Mouse (Mus musculus) large intestine, adult 2 months (tissue): ENCODE data around the gene Ephx1. TPM values are rescaled to one million over a fixed set of nuclear protein-coding genes. Genes with fewer than 3 reads are reported as not detected.

ENCODE experiments used
- DNase-seq: peaks from one replicate; pipeline ENCODE4 v3.0.0-alpha.2; 2012; ENCODE audit warnings: low read depth, low spot score
- WGBS: fragments of 180-500 bp; shearing (Covaris S2); methylation state at CpG from one replicate; pipeline ENCODE4 v1.1.7; 2018; 5-methylcytosine and 5-hydroxymethylcytosine counted together
- polyA plus RNA-seq: library from polyadenylated mRNA; depleted of rRNA; stranded (reverse); fragments of >200 nt; gene quantifications from 2 replicates; pipeline ENCODE4 v1.2.3, GENCODE M21; 2012

The Ephx1 gene
- polyA plus RNA-seq, 1 experiment: 15.5 TPM

GRCm38 (mm10) chr1:180979484-180980251 is 41.0 kb downstream of the Ephx1 start:
- 69% methylated on average over 24 of the region's 24 CpGs for WGBS

GRCm38 (mm10) chr1:180976110-180976679 is 44.5 kb downstream of the Ephx1 start:
- no peak for DNase-seq
- 49% methylated on average over 4 of the region's 4 CpGs for WGBS

More at GRCm38 (mm10) chr1:180979484-180980251, 41.0 kb downstream of the Ephx1 start:
- DNase-seq: no peak

GRCm38 (mm10) chr1:180974126-180974746 is 46.5 kb downstream of the Ephx1 start:
- no peak for DNase-seq
- WGBS: 65% methylated on average over 14 of the region's 14 CpGs

- 91% methylated on average over 11 of the region's 11 CpGs for WGBS
Observed at GRCm38 (mm10) chr1:180972941-180973340, 47.8 kb downstream of the Ephx1 start.

GRCm38 (mm10) chr1:180967261-180967660 is 53.4 kb downstream of the Ephx1 start:
- WGBS: 72% methylated on average over 7 of the region's 7 CpGs
- DNase-seq: no peak

More at GRCm38 (mm10) chr1:180972941-180973340, 47.8 kb downstream of the Ephx1 start:
- no peak for DNase-seq

GRCm38 (mm10) chr1:180966542-180966941 is 54.2 kb downstream of the Ephx1 start:
- WGBS: 62% methylated on average over 3 of the region's 3 CpGs
- no peak for DNase-seq

- 71% methylated on average over 3 of the region's 3 CpGs for WGBS
- DNase-seq: no peak
Observed at GRCm38 (mm10) chr1:180965786-180966185, 54.9 kb downstream of the Ephx1 start.

- 71% methylated on average over 3 of the region's 3 CpGs for WGBS
Observed at GRCm38 (mm10) chr1:180958797-180959196, 61.9 kb downstream of the Ephx1 start.

GRCm38 (mm10) chr1:180957989-180958388 is 62.7 kb downstream of the Ephx1 start:
- DNase-seq: no peak
- 55% methylated on average over 3 of the region's 3 CpGs for WGBS

More at GRCm38 (mm10) chr1:180958797-180959196, 61.9 kb downstream of the Ephx1 start:
- DNase-seq: no peak

GRCm38 (mm10) chr1:180956973-180957381 is 63.7 kb downstream of the Ephx1 start:
- no peak for DNase-seq
- WGBS: 77% methylated on average over 8 of the region's 8 CpGs

- DNase-seq: no peak
- WGBS: 95% methylated on average over 8 of the region's 8 CpGs
Observed at GRCm38 (mm10) chr1:180956401-180956800, 64.3 kb downstream of the Ephx1 start.

- no peak for DNase-seq
- 30% methylated on average over 5 of the region's 5 CpGs for WGBS
Observed at GRCm38 (mm10) chr1:180952808-180953207, 67.9 kb downstream of the Ephx1 start.

- WGBS: 30% methylated on average over 6 of the region's 6 CpGs
- DNase-seq: no peak
Observed at GRCm38 (mm10) chr1:180952085-180952746, 68.5 kb downstream of the Ephx1 start.

GRCm38 (mm10) chr1:180946448-180946847 is 74.3 kb downstream of the Ephx1 start:
- DNase-seq: no peak
- 17% methylated on average over 6 of the region's 6 CpGs for WGBS

GRCm38 (mm10) chr1:180945001-180945980 is 75.4 kb downstream of the Ephx1 start:
- WGBS: 8% methylated on average over 20 of the region's 20 CpGs
- no peak for DNase-seq

GRCm38 (mm10) chr1:180944553-180944952 is 76.2 kb downstream of the Ephx1 start:
- DNase-seq: no peak
- WGBS: 33% methylated on average over 4 of the region's 4 CpGs

GRCm38 (mm10) chr1:180943896-180944295 is 76.8 kb downstream of the Ephx1 start:
- no peak for DNase-seq
- 21% methylated on average over 1 of the region's 1 CpGs for WGBS

- no peak for DNase-seq
- WGBS: 18% methylated on average over 11 of the region's 11 CpGs
Observed at GRCm38 (mm10) chr1:180943032-180943644, 77.6 kb downstream of the Ephx1 start.
